Mouse (Mus musculus): ENCODE data around the gene Col28a1.

- no peak for TF ChIP-seq CEBPB (IDR thresholded peaks at IDR 0.05; ENCODE audit: insufficient read depth, poor library complexity, severe bottlenecking)
- TF ChIP-seq POLR2AphosphoS2 (IDR thresholded peaks at IDR 0.05; ENCODE audit: insufficient read length, low read depth): no peak
- no peak for TF ChIP-seq POLR2A (IDR thresholded peaks at IDR 0.05; ENCODE audit: insufficient read length, low read depth)
- no peak for TF ChIP-seq REST (IDR thresholded peaks at IDR 0.05; ENCODE audit: insufficient read depth, insufficient read length)
- TF ChIP-seq MAX (IDR thresholded peaks at IDR 0.05; ENCODE audit: low read depth): no peak
- no peak for TF ChIP-seq TCF12 (IDR thresholded peaks at IDR 0.05; ENCODE audit: insufficient read depth, poor library complexity, severe bottlenecking)
- no peak for TF ChIP-seq MYOD1 (IDR thresholded peaks at IDR 0.05; ENCODE audit: control insufficient read depth in 1 of 3, insufficient read length in 2 of 3, low read depth in 2 of 3)
- no peak for TF ChIP-seq MYOG (IDR thresholded peaks at IDR 0.05; ENCODE audit: control insufficient read depth in 1 of 3, insufficient read depth in 1 of 3, insufficient read length in 2 of 3, low read depth in 2 of 3)
- no peak for TF ChIP-seq USF1 (IDR thresholded peaks at IDR 0.05; ENCODE audit: low read depth)
- TF ChIP-seq TCF3 (IDR thresholded peaks at IDR 0.05; ENCODE audit: insufficient read length, low read depth): no peak
- TF ChIP-seq E2F4 (IDR thresholded peaks at IDR 0.05; ENCODE audit: insufficient read depth): no peak
- TF ChIP-seq SRF (IDR thresholded peaks at IDR 0.05; ENCODE audit: control insufficient read depth, insufficient read length, low read depth): no peak
Measured at GRCm38 (mm10) chr6:8152551-8153361, 39.7 kb downstream of the Col28a1 start.

Measured in myocyte (in vitro differentiated cells).